Mouse (Mus musculus) lung, postnatal 0 days (tissue): Measurements from ENCODE around the gene Bcl11b.

Experiments used
- CTCF ChIP-seq: IDR thresholded peaks from 2 replicates; pipeline ENCODE4 v1.5.1; 2016; ENCODE audit warnings: antibody characterized with exemption, mild to moderate bottlenecking
- EP300 ChIP-seq: IDR thresholded peaks from 2 replicates; pipeline ENCODE4 v1.6.1; 2016; ENCODE audit warnings: antibody characterized with exemption, mild to moderate bottlenecking, control low read depth

DNA sequence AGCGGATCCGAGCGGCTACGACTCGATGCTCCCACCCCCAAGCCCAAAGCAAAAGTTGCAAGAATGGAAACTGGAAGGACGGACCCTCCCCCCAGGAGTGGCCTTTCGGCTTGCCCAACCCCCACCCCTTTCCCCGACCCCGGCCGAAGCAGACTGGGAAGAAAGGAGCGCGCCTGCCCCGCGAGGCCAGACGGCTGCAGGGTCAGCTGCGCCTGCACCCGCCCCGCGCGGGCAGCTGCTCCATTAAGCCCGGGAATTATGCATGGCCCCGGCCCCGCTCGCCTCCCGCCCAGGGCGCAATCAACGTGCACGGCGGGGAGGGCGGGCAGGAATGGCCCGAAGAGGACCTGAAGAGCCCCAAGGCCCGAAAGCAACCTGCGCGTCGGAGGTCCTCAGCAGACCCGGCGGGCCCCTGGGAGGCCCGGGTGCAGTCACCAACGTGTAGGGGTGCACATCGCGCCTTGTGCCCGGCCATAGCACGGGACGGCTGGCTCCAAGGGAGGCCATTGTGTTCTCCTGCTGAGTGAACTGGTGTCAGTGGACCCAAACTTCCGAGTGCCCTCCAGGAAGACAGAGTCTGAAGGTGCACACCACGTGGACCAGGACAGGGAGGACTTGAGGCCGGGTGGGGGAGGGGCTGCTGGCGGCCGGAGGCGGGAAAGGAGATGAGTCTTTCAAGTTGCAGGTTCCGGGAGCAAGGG lies 23.0 kb downstream of the Bcl11b start:
- no peak for TF ChIP-seq EP300
- TF ChIP-seq CTCF, result no peak
